Mouse (Mus musculus) neural tube, embryonic 11.5 days (tissue): ENCODE results near the gene Rd3l. TPM values are rescaled to one million over a fixed set of nuclear protein-coding genes. Genes with fewer than 3 reads are reported as not detected.
A peak's percentile ranks its signal among the peaks of the same experiment; 100 is the strongest.

Source experiments
- ATAC-seq: fragments of 200-750 bp; cut with Nextera tagmentation; 2 replicates; pipeline ENCODE4 v1.8.0; 2017; ENCODE audit warnings: moderate number of reproducible peaks, mild to moderate bottlenecking, moderate TSS enrichment, moderate library complexity; ENCODE audit not compliant: insufficient read depth, low FRiP score, low TSS enrichment
- DNase-seq: peaks from one replicate; pipeline ENCODE4 v3.0.0-alpha.2; 2015; ENCODE audit warnings: low spot score
- H3K27ac ChIP-seq: fragments of 300-500 bp; sonication (generic); 2 replicates; pipeline ENCODE4 v1.5.1; 2014; ENCODE audit warnings: low read depth, mild to moderate bottlenecking, low read length
- H3K27me3 ChIP-seq: fragments of 300-500 bp; sonication (generic); 2 replicates; pipeline ENCODE4 v1.6.1; 2014; ENCODE audit warnings: mild to moderate bottlenecking, low read length, mixed read lengths; ENCODE audit not compliant: control insufficient read depth, insufficient read depth
- H3K36me3 ChIP-seq: fragments of 300-500 bp; sonication (generic); 2 replicates; pipeline ENCODE4 v1.6.1; 2014; ENCODE audit warnings: mild to moderate bottlenecking, low read length, moderate library complexity, mixed read lengths; ENCODE audit not compliant: control insufficient read depth, insufficient read depth
- H3K4me1 ChIP-seq: fragments of 300-500 bp; sonication (generic); 2 replicates; pipeline ENCODE4 v1.6.1; 2014; ENCODE audit warnings: low read length, mixed read lengths; ENCODE audit not compliant: control insufficient read depth, insufficient read depth
- H3K4me2 ChIP-seq: fragments of 300-500 bp; sonication (generic); 2 replicates; pipeline ENCODE4 v1.6.1; 2014; ENCODE audit warnings: low read depth, mild to moderate bottlenecking, moderate library complexity
- H3K4me3 ChIP-seq: fragments of 300-500 bp; sonication (generic); 2 replicates; pipeline ENCODE4 v1.5.1; 2014; ENCODE audit warnings: low read depth, low read length
- H3K9ac ChIP-seq: fragments of 300-500 bp; sonication (generic); 2 replicates; pipeline ENCODE4 v1.6.1; 2014; ENCODE audit warnings: mild to moderate bottlenecking, low read length
- H3K9me3 ChIP-seq: fragments of 300-500 bp; sonication (generic); 2 replicates; pipeline ENCODE4 v1.6.1; 2016; ENCODE audit warnings: low read length; ENCODE audit not compliant: control insufficient read depth
- WGBS: fragments of 180-500 bp; shearing (Covaris S2); extraction: QIAGEN DNeasy Blood & Tissue Kit; methylation state at CpG from one replicate; pipeline ENCODE4 v1.1.7; 2014; 5-methylcytosine and 5-hydroxymethylcytosine counted together
- polyA plus RNA-seq: library from polyadenylated mRNA; unstranded; fragments of >200 nt; fragmentation: Nextera tagmentation; extraction: Ambion mirVana; gene quantifications from 2 replicates; pipeline ENCODE4 v1.2.1, GENCODE M21; 2014

Rd3l gene
- polyA plus RNA-seq = not detected in 2 replicates

- Histone ChIP-seq H3K27me3 (no peaks in the 10 kb centered on the region), H3K4me2 (no peak within 1 kb of the TSS), H3K4me1 (no peaks in the 10 kb centered on the region), H3K9ac (no peak within 1 kb of the TSS), H3K4me3 (no peak within 1 kb of the TSS), H3K9me3 (no peaks in the 10 kb centered on the region), H3K27ac (no peak within 1 kb of the TSS), H3K36me3 (no peaks in the 10 kb centered on the region)
- WGBS = 78% methylated on average over 6 of the region's 6 CpGs
- no peak for DNase-seq
- no peak for ATAC-seq
Measured at GRCm38 (mm10) chr12:111980887-111981367, at the start of gene Rd3l. Rd3l (minus strand) TSS chr12:111981317.

- 85% methylated on average over 4 of the region's 4 CpGs for WGBS
- no peak overlapping the region for H3K4me3 ChIP-seq
Measured at GRCm38 (mm10) chr12:112027408-112027807, 46.3 kb upstream of the Rd3l start.

GRCm38 (mm10) chr12:112025907-112026645 lies 45.0 kb upstream of the Rd3l start:
- Histone ChIP-seq H3K4me3 (no peak overlapping the region), H3K36me3 (no peaks in the 10 kb centered on the region), H3K9ac (no peak overlapping the region), H3K27ac (no peak overlapping the region), H3K4me1 (no peaks in the 10 kb centered on the region), H3K4me2 (no peak overlapping the region), H3K27me3 (no peaks in the 10 kb centered on the region), H3K9me3 (no peaks in the 10 kb centered on the region)
- ATAC-seq (no peak), DNase-seq (no peak)
- WGBS = 78% methylated on average over 14 of the region's 14 CpGs

More at GRCm38 (mm10) chr12:112027408-112027807, 46.3 kb upstream of the Rd3l start:
- Histone ChIP-seq H3K4me2 (no peak overlapping the region), H3K4me1 (no peaks in the 10 kb centered on the region), H3K9me3 (no peaks in the 10 kb centered on the region), H3K9ac (no peak overlapping the region), H3K36me3 (no peaks in the 10 kb centered on the region), H3K27me3 (no peaks in the 10 kb centered on the region), H3K27ac (no peak overlapping the region)
- DNase-seq (no peak), ATAC-seq (no peak)

- H3K36me3 ChIP-seq = no peaks in the 10 kb centered on the region
- H3K27ac ChIP-seq = no peak overlapping the region
- H3K27me3 ChIP-seq = no peaks in the 10 kb centered on the region
- H3K9me3 ChIP-seq = no peaks in the 10 kb centered on the region
- no peak for ATAC-seq
- no peak overlapping the region for H3K4me2 ChIP-seq
- 91% methylated on average over 13 of the region's 13 CpGs for WGBS
- no peaks in the 10 kb centered on the region for H3K4me1 ChIP-seq
- no peak overlapping the region for H3K9ac ChIP-seq
- no peak for DNase-seq
- no peak overlapping the region for H3K4me3 ChIP-seq
Measured at GRCm38 (mm10) chr12:112025457-112025856, 44.3 kb upstream of the Rd3l start.

- Histone ChIP-seq H3K36me3 (no peaks in the 10 kb centered on the region), H3K9ac (no peak overlapping the region), H3K4me2 (no peak overlapping the region), H3K4me1 (no peaks in the 10 kb centered on the region), H3K9me3 (no peaks in the 10 kb centered on the region), H3K27ac (no peak overlapping the region), H3K4me3 (no peak overlapping the region), H3K27me3 (no peaks in the 10 kb centered on the region)
- ATAC-seq = no peak
- 75% methylated on average over 17 of the region's 17 CpGs for WGBS
- DNase-seq = no peak
Measured at GRCm38 (mm10) chr12:112024581-112025310, 43.6 kb upstream of the Rd3l start.

- Histone ChIP-seq H3K9me3 (no peaks in the 10 kb centered on the region), H3K4me3 (no peak overlapping the region), H3K27me3 (no peaks in the 10 kb centered on the region), H3K4me2 (no peak overlapping the region), H3K4me1 (no peaks in the 10 kb centered on the region), H3K27ac (no peak overlapping the region), H3K36me3 (no peaks in the 10 kb centered on the region), H3K9ac (no peak overlapping the region)
- ATAC-seq (no peak), DNase-seq (no peak)
- 83% methylated on average over 2 of the region's 2 CpGs for WGBS
Measured at GRCm38 (mm10) chr12:112023306-112023705, 42.2 kb upstream of the Rd3l start.

- Histone ChIP-seq H3K36me3 (no peaks in the 10 kb centered on the region), H3K9me3 (no peaks in the 10 kb centered on the region), H3K9ac (no peak overlapping the region), H3K27ac (no peak overlapping the region), H3K4me1 (no peaks in the 10 kb centered on the region), H3K27me3 (no peaks in the 10 kb centered on the region), H3K4me3 (no peak overlapping the region), H3K4me2 (no peak overlapping the region)
- DNase-seq (no peak), ATAC-seq (no peak)
- WGBS = 77% methylated on average over 4 of the region's 4 CpGs
Measured at GRCm38 (mm10) chr12:112016346-112016745, 35.2 kb upstream of the Rd3l start.

GRCm38 (mm10) chr12:112013271-112013801 lies 32.2 kb upstream of the Rd3l start:
- ATAC-seq = peak; percentile 61; the same call in 1 of the 2 replicates
- Histone ChIP-seq H3K27ac (peak overlapping the region; percentile 45; the same call in 1 of the 2 replicates), H3K9ac (0 out of 2 replicates have a peak overlapping the region, but pooled peaks have one; percentile 12), H3K4me3 (no peak overlapping the region), H3K4me1 (no peaks in the 10 kb centered on the region), H3K27me3 (no peaks in the 10 kb centered on the region), H3K36me3 (no peaks in the 10 kb centered on the region), H3K4me2 (peak overlapping the region; percentile 37), H3K9me3 (no peaks in the 10 kb centered on the region)
- peak; percentile 44 for DNase-seq
- WGBS = 20% methylated on average over 14 of the region's 14 CpGs
